Comparison of ENCODE assay signal across 11 mouse cellular contexts in the genomic region with DNA sequence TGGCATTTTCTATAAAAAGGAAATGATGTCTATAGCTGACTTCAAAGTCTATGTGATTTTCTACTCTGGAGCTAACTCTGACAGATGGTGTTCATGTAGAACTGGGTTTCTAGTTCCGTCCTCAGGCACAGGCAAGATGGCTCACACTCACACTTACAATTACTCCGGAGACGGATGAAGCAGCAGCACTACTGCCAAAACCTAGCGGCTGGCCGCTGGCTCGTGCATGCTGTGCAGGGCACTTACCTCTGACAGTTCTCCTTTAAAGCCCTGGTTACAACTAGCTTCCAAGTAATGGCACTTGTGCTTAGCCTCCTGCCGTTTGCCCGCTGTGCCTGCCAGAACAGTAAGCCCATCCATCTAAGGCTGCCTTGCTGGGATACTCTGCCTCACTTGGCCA. TPM values are rescaled to one million over a fixed set of nuclear protein-coding genes. Genes with fewer than 3 reads are reported as not detected.
DNase-seq lines count a peak whose midpoint lies in the region; ATAC-seq and TF ChIP-seq lines count a peak whose summit lies in the region.
"Had no signal": no experiment of that assay in that cellular context is flagged by ENCODE, and none has a peak within 500 bp of the region (broad histone marks: within the 10 kb centered on the region; RNA-seq: fewer than 3 reads in every experiment).

No protein-coding gene starts in this region.

- H3K9ac ChIP-seq in liver, postnatal 0 days (replicated peaks): no peak overlapping the region

- WGBS in liver, postnatal 0 days (ENCODE audit: insufficient replicate concordance): 81% methylated on average over 8 of the region's 8 CpGs
- 87% methylated on average over 8 of the region's 8 CpGs for WGBS in kidney, adult 2 months

- DNase-seq in brain, embryonic 14.5 days (ENCODE audit: low read depth): peak; percentile 65
- peak; percentile 69 for DNase-seq in cerebellum, adult 11 months
- peak; percentile 69 to 77 for DNase-seq in frontal cortex, postnatal 36 days (ENCODE audit: low spot score in 2 of 2)
- peak; percentile 51 to 58 for DNase-seq in left cerebral cortex, adult 18-20 months (ENCODE audit: low spot score in 2 of 2)
- DNase-seq in liver, postnatal 0 days: no peak
- DNase-seq in adrenal gland, postnatal 36 days: no peak
- no peak for DNase-seq in gastrocnemius, postnatal 10 days
- DNase-seq in kidney, adult 2 months: no peak
- DNase-seq: gastrocnemius, postnatal 36 days; thymus, postnatal 36 days had no signal

- no peak for TF ChIP-seq POLR2A in brain, embryonic 14.5 days (IDR thresholded peaks at IDR 0.05; ENCODE audit: borderline replicate concordance, extremely low read depth, insufficient read depth, insufficient read length, poor library complexity, severe bottlenecking)
- no peak for TF ChIP-seq POLR2A in kidney, adult 2 months (IDR thresholded peaks at IDR 0.05; ENCODE audit: low read depth, low read length)

- no peak for ATAC-seq in liver, postnatal 0 days

- TF ChIP-seq EP300 in liver, postnatal 0 days (IDR thresholded peaks at IDR 0.05; ENCODE audit: low read depth): no peak

- no peaks in the 10 kb centered on the region for H3K9me3 ChIP-seq in liver, postnatal 0 days (ENCODE audit: low read length)
- H3K9me3 ChIP-seq: limb, embryonic 10.5 days had no signal

- no peaks in the 10 kb centered on the region for H3K36me3 ChIP-seq in liver, postnatal 0 days (replicated peaks; ENCODE audit: insufficient read depth, low read length)
- H3K36me3 ChIP-seq in kidney, adult 2 months (ENCODE audit: control insufficient read depth, insufficient read depth, low read length): 0 out of 2 replicates have a peak, but pooled peaks cover 1% of the 10 kb centered on the region

- no peaks in the 10 kb centered on the region for H3K4me1 ChIP-seq in liver, postnatal 0 days (ENCODE audit: insufficient read depth)
- H3K4me1 ChIP-seq in kidney, adult 2 months (ENCODE audit: control insufficient read depth, insufficient read depth, low read length): peaks cover 3% of the 10 kb centered on the region; the same call in 1 of the 2 replicates
- H3K4me1 ChIP-seq: limb, embryonic 10.5 days had no signal

- TF ChIP-seq CTCF in brain, embryonic 14.5 days (IDR thresholded peaks at IDR 0.05; ENCODE audit: borderline replicate concordance, extremely low read depth, insufficient read depth, insufficient read length): no peak
- TF ChIP-seq CTCF in liver, postnatal 0 days (IDR thresholded peaks at IDR 0.05; ENCODE audit: low read depth): no peak
- TF ChIP-seq CTCF in kidney, adult 2 months (conservative IDR thresholded peaks at IDR 0.05; ENCODE audit: insufficient read depth, insufficient read length, low read depth, low read length): no peak

- H3K4me2 ChIP-seq in liver, postnatal 0 days (ENCODE audit: low read depth, low read length): no peak overlapping the region

- H3K27ac ChIP-seq in liver, postnatal 0 days (ENCODE audit: low read depth): no peak overlapping the region
- no peak overlapping the region for H3K27ac ChIP-seq in kidney, adult 2 months (ENCODE audit: insufficient read depth, low read depth, low read length)
- H3K27ac ChIP-seq: limb, embryonic 10.5 days had no signal

- no peak overlapping the region for H3K4me3 ChIP-seq in liver, postnatal 0 days (ENCODE audit: low read depth, low read length)
- no peak overlapping the region for H3K4me3 ChIP-seq in kidney, adult 2 months (ENCODE audit: insufficient read depth, low read depth, low read length)
- H3K4me3 ChIP-seq: limb, embryonic 10.5 days had no signal

- no peaks in the 10 kb centered on the region for H3K27me3 ChIP-seq in liver, postnatal 0 days (ENCODE audit: insufficient read depth, low read length)
- H3K27me3 ChIP-seq in kidney, adult 2 months (replicated peaks; ENCODE audit: control insufficient read depth, insufficient read depth, low read length): no peaks in the 10 kb centered on the region

RNA-seq across cellular contexts. Expression of gene Ift81, which starts 47.7 kb away (rescaled TPM):
- 26.1 and 26.9 TPM in 2 replicates for polyA plus RNA-seq in brain, embryonic 14.5 days (2012; rRNA removed)
- 10 to 100 TPM; 50.6 to 53.3 TPM for total RNA-seq in left cerebral cortex, adult 18-20 months (2021)
- polyA plus RNA-seq in liver, postnatal 0 days (2015; fragmentation: Nextera tagmentation; extraction: Ambion mirVana): 2.7 TPM in 2 replicates
- 10 to 100 TPM in 1 of 2 experiments, 1 to 10 TPM in 1; 9.7 to 19.0 TPM for total RNA-seq in adrenal gland, postnatal 36 days (2021)
- 1 to 10 TPM; 7.0 to 7.9 TPM for total RNA-seq in gastrocnemius, postnatal 10 days (2021)
- polyA plus RNA-seq in kidney, adult 2 months (2012; rRNA removed): 2.0 and 3.4 TPM in 2 replicates

Comparison
In these comparisons a context has a peak if more than half of its experiments do, and no peak if none do; other contexts are left out.
1. DNase-seq: peak in brain, embryonic 14.5 days (single experiment), cerebellum, adult 11 months (single experiment), frontal cortex, postnatal 36 days (2 of 2) and left cerebral cortex, adult 18-20 months (2 of 2); none in liver, postnatal 0 days (single experiment), adrenal gland, postnatal 36 days (0 of 2), gastrocnemius, postnatal 10 days (single experiment) and kidney, adult 2 months (single experiment).